Mouse (Mus musculus): Measurements from ENCODE around the gene Gsto1.
A peak's percentile ranks its signal among the peaks of the same experiment; 100 is the strongest.

Gsto1 gene

GRCm38 (mm10) chr19:47857957-47858942, 3.5 kb downstream of the Gsto1 start:
- no peak for DNase-seq (ENCODE audit: low spot score in 2 of 2)

- no peak for DNase-seq (ENCODE audit: low spot score in 2 of 2)
Observed at GRCm38 (mm10) chr19:47859180-47859579, 4.4 kb downstream of the Gsto1 start.

- DNase-seq (ENCODE audit: low spot score in 2 of 2): no peak
Observed at GRCm38 (mm10) chr19:47862581-47862980, 7.8 kb downstream of the Gsto1 start.

- no peak for DNase-seq (ENCODE audit: low spot score in 2 of 2)
Observed at GRCm38 (mm10) chr19:47864051-47864450, 9.3 kb downstream of the Gsto1 start.

GRCm38 (mm10) chr19:47864721-47865120, 10.0 kb downstream of the Gsto1 start:
- DNase-seq (ENCODE audit: low spot score in 2 of 2): no peak

GRCm38 (mm10) chr19:47865353-47865947, 10.7 kb downstream of the Gsto1 start, which contains the start of gene Gsto2:
Gsto2 (plus strand) TSS chr19:47865534.
- peak; percentile 91 to 94 for DNase-seq (ENCODE audit: low spot score in 2 of 2)

- DNase-seq (ENCODE audit: low spot score in 2 of 2): no peak
Observed at GRCm38 (mm10) chr19:47867628-47868175, 12.9 kb downstream of the Gsto1 start.

GRCm38 (mm10) chr19:47868951-47869350, 14.2 kb downstream of the Gsto1 start:
- DNase-seq (ENCODE audit: low spot score in 2 of 2): no peak

GRCm38 (mm10) chr19:47869516-47869915, 14.7 kb downstream of the Gsto1 start:
- no peak for DNase-seq (ENCODE audit: low spot score in 2 of 2)

GRCm38 (mm10) chr19:47870102-47870666, 15.4 kb downstream of the Gsto1 start:
- no peak for DNase-seq (ENCODE audit: low spot score in 2 of 2)

- peak in 1 of 2 experiments; percentile 28 for DNase-seq (ENCODE audit: low spot score in 2 of 2)
Observed at GRCm38 (mm10) chr19:47871515-47871914, 16.7 kb downstream of the Gsto1 start.

GRCm38 (mm10) chr19:47876252-47876651, 21.5 kb downstream of the Gsto1 start:
- no peak for DNase-seq (ENCODE audit: low spot score in 2 of 2)

- no peak for DNase-seq (ENCODE audit: low spot score in 2 of 2)
Observed at GRCm38 (mm10) chr19:47881538-47881937, 26.8 kb downstream of the Gsto1 start.

GRCm38 (mm10) chr19:47882151-47882881, 27.5 kb downstream of the Gsto1 start:
- DNase-seq (ENCODE audit: low spot score in 2 of 2): peak; percentile 68 to 80

GRCm38 (mm10) chr19:47882882-47883254, 28.1 kb downstream of the Gsto1 start:
- DNase-seq (ENCODE audit: low spot score in 2 of 2): no peak

GRCm38 (mm10) chr19:47884296-47885085, 29.7 kb downstream of the Gsto1 start:
- DNase-seq (ENCODE audit: low spot score in 2 of 2): no peak

- DNase-seq (ENCODE audit: low spot score in 2 of 2): no peak
Observed at GRCm38 (mm10) chr19:47885191-47885743, 30.5 kb downstream of the Gsto1 start.

GRCm38 (mm10) chr19:47885886-47886285, 31.1 kb downstream of the Gsto1 start:
- no peak for DNase-seq (ENCODE audit: low spot score in 2 of 2)

GRCm38 (mm10) chr19:47886617-47887016, 31.8 kb downstream of the Gsto1 start:
- DNase-seq (ENCODE audit: low spot score in 2 of 2): no peak

GRCm38 (mm10) chr19:47887417-47887816, 32.6 kb downstream of the Gsto1 start:
- DNase-seq (ENCODE audit: low spot score in 2 of 2): no peak
